Mouse (Mus musculus): ENCODE measurements around the gene Katnal1.

DNA sequence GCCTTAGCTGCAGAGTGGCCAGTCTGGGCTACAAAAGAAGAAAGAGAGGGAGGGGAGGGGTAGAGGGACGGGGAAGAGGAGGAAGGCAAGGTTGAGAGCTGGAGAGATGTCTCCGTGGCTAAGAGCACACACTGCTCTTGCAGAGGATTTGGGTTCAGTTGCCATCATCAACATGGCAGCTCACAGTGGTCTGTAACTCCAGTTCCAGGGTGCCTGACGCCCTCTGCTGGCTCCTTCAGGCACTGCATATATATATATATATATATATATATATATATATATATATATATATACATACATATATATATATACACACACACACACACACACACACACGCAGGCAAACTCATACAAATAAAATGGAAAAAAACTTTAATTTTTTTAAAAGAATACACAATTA, 18.3 kb upstream of the Katnal1 start:
- TF ChIP-seq POLR2A (IDR thresholded peaks at IDR 0.05; ENCODE audit: insufficient read depth, low read depth, low read length) (no peak), CTCF (IDR thresholded peaks at IDR 0.05; ENCODE audit: insufficient read depth, low read depth, low read length) (no peak)

All from olfactory bulb, adult 2 months (tissue).